Mouse (Mus musculus) right cerebral cortex, postnatal 36 days (tissue): ENCODE data around the gene Plcl1.
"Not testable (repeated sequence)": the region's sequence is repeated elsewhere in the genome, so short reads cannot be mapped to it uniquely, and the experiment has no call there.

Experiments used
- DNase-seq, 2 experiments: peaks; one replicate each; pipeline ENCODE4 v3.0.0; 2022; ENCODE audit warnings: low spot score in 2 of 2, mixed read lengths in 1 of 2

The Plcl1 gene

GRCm38 (mm10) chr1:55438617-55439016 is 32.9 kb downstream of the Plcl1 start:
- DNase-seq = no peak

- no peak for DNase-seq
Observed at GRCm38 (mm10) chr1:55445043-55445688, 39.4 kb downstream of the Plcl1 start.

GRCm38 (mm10) chr1:55445689-55446044 is 39.9 kb downstream of the Plcl1 start:
- no peak for DNase-seq

GRCm38 (mm10) chr1:55446273-55446672 is 40.6 kb downstream of the Plcl1 start:
- DNase-seq = no peak

GRCm38 (mm10) chr1:55446876-55447275 is 41.2 kb downstream of the Plcl1 start:
- DNase-seq = no peak

GRCm38 (mm10) chr1:55447661-55448060 is 41.9 kb downstream of the Plcl1 start:
- DNase-seq = no peak

- DNase-seq = no peak
Observed at GRCm38 (mm10) chr1:55448104-55448503, 42.4 kb downstream of the Plcl1 start.

GRCm38 (mm10) chr1:55449779-55450178 is 44.1 kb downstream of the Plcl1 start:
- no peak for DNase-seq

- DNase-seq = peak; percentile 22 to 39
Observed at GRCm38 (mm10) chr1:55454119-55454518, 48.4 kb downstream of the Plcl1 start.

- DNase-seq = no peak
Observed at GRCm38 (mm10) chr1:55462301-55462700, 56.6 kb downstream of the Plcl1 start.

- DNase-seq = no peak
Observed at GRCm38 (mm10) chr1:55473756-55474155, 68.0 kb downstream of the Plcl1 start.

GRCm38 (mm10) chr1:55474976-55475375 is 69.3 kb downstream of the Plcl1 start:
- DNase-seq = no peak

GRCm38 (mm10) chr1:55487371-55487770 is 81.7 kb downstream of the Plcl1 start:
- DNase-seq = not testable (repeated sequence)

- DNase-seq = no peak
Observed at GRCm38 (mm10) chr1:55488261-55488660, 82.5 kb downstream of the Plcl1 start.

- DNase-seq = peak; percentile 29 to 39
Observed at GRCm38 (mm10) chr1:55489355-55489754, 83.6 kb downstream of the Plcl1 start.

- peak in 1 of 2 experiments; percentile 43 for DNase-seq
Observed at GRCm38 (mm10) chr1:55499872-55500271, 94.2 kb downstream of the Plcl1 start.

- no peak for DNase-seq
Observed at GRCm38 (mm10) chr1:55500981-55501682, 95.4 kb downstream of the Plcl1 start.

GRCm38 (mm10) chr1:55505811-55506210 is 100.1 kb downstream of the Plcl1 start:
- DNase-seq = no peak

- no peak for DNase-seq
Observed at GRCm38 (mm10) chr1:55507061-55507460, 101.3 kb downstream of the Plcl1 start.

- DNase-seq = no peak
Observed at GRCm38 (mm10) chr1:55509587-55509986, 103.9 kb downstream of the Plcl1 start.

GRCm38 (mm10) chr1:55512165-55512564 is 106.4 kb downstream of the Plcl1 start:
- DNase-seq = no peak

GRCm38 (mm10) chr1:55512799-55513198 is 107.1 kb downstream of the Plcl1 start:
- not testable (repeated sequence) for DNase-seq

- peak in 1 of 2 experiments; percentile 3 for DNase-seq
Observed at GRCm38 (mm10) chr1:55517182-55517581, 111.5 kb downstream of the Plcl1 start.
